In the genomic region with DNA sequence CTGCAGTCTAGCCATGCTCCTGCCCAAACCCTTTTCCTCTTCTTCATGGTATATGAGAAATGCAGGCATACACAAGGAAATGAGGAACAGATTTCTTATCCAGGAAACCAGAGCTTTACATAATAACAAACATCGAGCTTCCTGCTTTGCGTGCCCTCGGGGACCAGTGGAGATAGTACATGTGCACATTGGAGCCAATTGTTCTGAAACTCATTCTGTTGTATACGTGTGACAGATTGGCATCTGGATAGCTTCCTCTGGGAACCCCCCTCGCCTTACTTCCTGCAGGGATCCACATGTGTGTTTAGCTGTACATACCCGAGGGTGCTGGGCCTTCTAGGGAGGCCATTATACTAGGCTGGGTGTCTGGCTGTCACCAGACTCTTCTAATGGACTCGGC, we compare ENCODE assay signal across 15 mouse cellular contexts.
"Had no signal": no experiment of that assay in that cellular context is flagged by ENCODE, and none has a peak within 500 bp of the region (broad histone marks: within the 10 kb centered on the region; RNA-seq: fewer than 3 reads in every experiment).

No protein-coding gene starts in this region.

- ATAC-seq: intestine, embryonic 15.5 days; liver, embryonic 12.5 days; midbrain, embryonic 15.5 days had no signal

- H3K4me1 ChIP-seq: intestine, embryonic 15.5 days; limb, embryonic 15.5 days; liver, embryonic 12.5 days; megakaryocyte, embryonic 14.5 days; midbrain, embryonic 15.5 days; neural tube, embryonic 12.5 days had no signal

- DNase-seq: kidney, adult 18-20 months; kidney, postnatal 14 days; right cerebral cortex, postnatal 4 days; spleen, adult 18-20 months; thymus, adult 18-20 months; thymus, postnatal 25 days had no signal

- H3K27ac ChIP-seq: intestine, embryonic 15.5 days; left cerebral cortex, adult 2 months; limb, embryonic 15.5 days; liver, embryonic 12.5 days; macrophage; midbrain, embryonic 15.5 days; neural tube, embryonic 12.5 days had no signal

- H3K4me3 ChIP-seq: intestine, embryonic 15.5 days; left cerebral cortex, adult 2 months; limb, embryonic 15.5 days; liver, embryonic 12.5 days; megakaryocyte, embryonic 14.5 days; midbrain, embryonic 15.5 days; neural tube, embryonic 12.5 days had no signal

- H3K4me2 ChIP-seq: intestine, embryonic 15.5 days; limb, embryonic 15.5 days; liver, embryonic 12.5 days; midbrain, embryonic 11.5 days; midbrain, embryonic 15.5 days; neural tube, embryonic 12.5 days had no signal

- H3K9ac ChIP-seq: intestine, embryonic 15.5 days; limb, embryonic 15.5 days; liver, embryonic 12.5 days; midbrain, embryonic 15.5 days; neural tube, embryonic 12.5 days had no signal

- H3K27me3 ChIP-seq: intestine, embryonic 15.5 days; limb, embryonic 15.5 days; liver, embryonic 12.5 days; megakaryocyte, embryonic 14.5 days; midbrain, embryonic 15.5 days; neural tube, embryonic 12.5 days had no signal

- H3K36me3 ChIP-seq: intestine, embryonic 15.5 days; limb, embryonic 15.5 days; liver, embryonic 12.5 days; midbrain, embryonic 15.5 days; neural tube, embryonic 12.5 days had no signal

- H3K9me3 ChIP-seq: intestine, embryonic 15.5 days; limb, embryonic 15.5 days; liver, embryonic 12.5 days; megakaryocyte, embryonic 14.5 days; midbrain, embryonic 15.5 days; neural tube, embryonic 12.5 days had no signal
